Mouse (Mus musculus) fat pad, adult 2 months (tissue): ENCODE measurements at regions not wholly inside any gene's neighbourhood (a gene's known extent, or its start where the extent isn't known, plus 50 kb on each side); places are given as distances from the start of the nearest gene placed in this dataset.

ENCODE experiments used
- DNase-seq: peaks from one replicate; pipeline ENCODE4 v3.0.0-alpha.2; 2011; ENCODE audit warnings: low read depth, low spot score; ENCODE audit errors: extremely low read depth

DNA sequence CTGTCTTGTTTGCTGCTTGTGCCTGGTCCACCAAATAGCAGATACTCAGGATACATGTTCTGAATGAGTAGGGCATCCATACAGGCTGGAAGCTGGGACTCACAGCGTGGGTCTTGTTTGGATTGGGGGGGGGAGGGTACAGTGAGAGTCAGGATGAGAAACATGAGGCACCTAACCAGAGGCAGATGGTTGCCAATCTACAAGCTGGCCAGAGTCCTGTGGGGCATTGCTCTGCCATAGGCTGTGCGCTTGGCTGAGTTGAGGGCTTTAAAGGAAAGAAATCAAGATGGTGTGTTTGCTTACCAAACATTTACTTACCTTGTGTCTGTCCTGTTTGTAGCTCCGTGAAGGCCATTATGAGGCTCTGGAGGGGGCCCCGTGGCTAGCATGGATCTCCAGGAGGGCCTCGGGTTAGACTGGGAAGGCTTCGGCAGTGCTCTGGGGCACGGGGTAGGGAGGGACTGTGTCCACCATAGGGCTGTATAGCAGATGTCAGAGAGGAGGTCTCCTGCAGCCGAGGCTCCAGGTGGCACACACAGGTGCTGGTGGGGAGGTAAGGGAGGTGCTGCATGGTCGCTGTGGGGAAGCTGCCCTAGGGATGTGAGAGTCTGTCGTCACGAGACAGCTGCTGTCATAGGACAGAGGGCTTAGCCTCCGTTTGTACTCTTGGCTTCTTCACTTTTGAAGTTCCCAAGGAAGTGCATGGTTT is 70.7 kb upstream of the Id2 start:
- DNase-seq, result no peak

DNA sequence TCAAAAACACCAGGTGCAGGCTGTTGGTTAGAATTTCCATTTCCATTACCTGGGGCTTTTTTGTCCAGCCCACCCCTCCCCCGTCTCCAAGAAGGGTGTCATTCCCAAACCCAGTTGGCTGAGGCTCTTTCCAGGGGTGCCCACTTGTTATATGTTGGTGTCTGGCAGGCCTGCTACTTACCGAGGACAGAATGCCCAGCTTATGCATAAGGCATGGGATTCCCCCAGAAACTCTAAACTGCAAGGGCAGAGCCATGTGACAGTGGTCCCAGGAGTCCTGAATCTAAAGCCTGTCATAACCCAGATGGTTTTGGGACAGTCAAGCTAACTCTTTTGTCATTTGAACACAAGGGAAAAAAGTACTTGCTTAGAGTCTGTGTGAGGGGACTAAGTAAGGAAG is 69.6 kb upstream of the Id2 start:
- no peak for DNase-seq

GRCm38 (mm10) chr12:25165650-25166049 is 68.7 kb upstream of the Id2 start:
- DNase-seq, result peak; percentile 90

GRCm38 (mm10) chr12:25164724-25165123 is 67.8 kb upstream of the Id2 start:
- DNase-seq, result no peak

DNA sequence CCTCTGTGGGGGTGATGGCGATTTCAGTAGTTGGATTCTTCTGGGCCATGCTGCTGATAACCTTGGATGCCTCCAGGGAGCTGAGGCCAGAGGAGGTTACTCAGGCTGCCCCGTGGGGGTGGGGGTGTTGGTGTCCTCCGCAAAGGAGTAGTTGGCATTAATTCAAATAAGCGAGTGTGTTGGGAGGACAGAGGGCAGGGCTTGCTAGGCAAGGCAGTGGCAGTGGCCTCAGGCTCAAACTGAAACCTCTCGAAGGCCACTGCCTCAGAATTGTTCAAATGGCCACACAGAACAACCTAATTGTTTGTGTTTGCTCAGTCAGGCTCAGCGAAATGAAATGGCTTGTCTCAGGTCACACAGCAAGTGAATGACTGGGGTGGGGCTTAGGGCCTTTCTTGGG is 66.6 kb upstream of the Id2 start:
- no peak for DNase-seq

DNA sequence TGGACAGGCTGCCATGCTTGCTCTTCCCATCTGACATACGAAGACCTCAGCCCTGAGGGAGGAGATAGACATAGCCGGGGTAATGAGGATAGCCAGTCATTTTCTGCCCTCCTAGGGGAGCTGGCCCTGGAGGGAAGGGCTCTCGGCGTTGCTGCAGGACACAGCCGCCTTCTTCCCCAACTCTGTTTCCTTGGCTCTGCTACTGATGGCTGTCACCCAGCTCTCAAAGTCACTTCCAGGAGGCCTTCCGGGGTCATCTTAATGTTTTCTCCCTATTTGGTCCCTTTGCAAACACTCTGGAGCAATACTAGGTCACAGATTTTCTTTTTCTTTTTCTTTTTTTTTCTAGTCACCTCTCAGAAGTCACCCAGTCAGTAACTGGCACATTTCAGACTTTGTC is 65.9 kb upstream of the Id2 start:
- no peak for DNase-seq

DNA sequence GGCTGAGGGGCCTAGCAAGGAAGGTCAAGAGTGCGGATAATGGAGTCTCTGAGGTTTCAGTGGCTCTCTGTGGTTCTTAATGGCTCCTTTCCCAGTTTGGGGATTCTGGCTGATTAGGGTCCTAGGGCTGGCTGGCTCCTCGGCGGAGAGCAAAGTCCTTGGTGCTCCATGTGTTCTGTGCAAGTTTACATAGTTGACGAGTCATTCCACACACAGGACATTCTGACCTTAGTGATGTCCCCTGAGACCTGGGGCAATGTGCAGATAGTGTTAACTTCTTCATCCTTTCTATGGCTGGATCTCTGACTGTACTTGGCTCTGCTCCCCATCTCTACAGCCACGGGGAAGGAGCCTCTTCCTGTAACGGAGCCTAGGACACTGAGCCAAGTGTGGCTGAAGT is 65.0 kb upstream of the Id2 start:
- no peak for DNase-seq

- DNase-seq, result no peak
These were observed 64.3 kb upstream of the Id2 start for GRCm38 (mm10) chr12:25160990-25161843.

- no peak for DNase-seq
These were observed 62.2 kb upstream of the Id2 start for GRCm38 (mm10) chr12:25159091-25159490.

- no peak for DNase-seq
These were observed 60.3 kb upstream of the Id2 start for GRCm38 (mm10) chr12:25157238-25157637.

DNA sequence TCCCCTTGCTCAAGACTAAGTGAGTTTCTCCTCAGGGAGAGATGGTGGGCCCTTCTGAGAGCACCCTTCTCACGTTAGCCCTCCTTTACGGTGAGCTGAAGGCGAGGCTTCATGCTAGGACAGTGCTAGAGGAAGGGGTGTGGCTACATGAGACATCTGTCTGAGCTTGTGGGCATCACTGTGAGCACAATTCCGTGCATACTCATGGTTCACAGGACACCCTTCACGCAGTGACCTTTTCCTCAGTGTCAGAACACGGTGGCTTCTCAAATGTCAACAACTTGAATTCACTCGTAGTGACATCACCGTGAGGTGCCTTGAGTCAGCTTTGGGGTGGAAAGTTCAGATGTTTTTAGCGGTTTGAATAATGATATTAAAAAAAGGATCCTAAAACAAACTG is 58.5 kb upstream of the Id2 start:
- no peak for DNase-seq

GRCm38 (mm10) chr12:25148099-25148498 is 51.2 kb upstream of the Id2 start:
- no peak for DNase-seq
